Mouse (Mus musculus) lung, embryonic 14.5 days (tissue): ENCODE measurements around the gene Med13l. TPM values are rescaled to one million over a fixed set of nuclear protein-coding genes. Genes with fewer than 3 reads are reported as not detected.

Experiments used
- ATAC-seq: fragments of 200-750 bp; cut with Nextera tagmentation; 2 replicates; pipeline ENCODE4 v1.8.0; 2017; ENCODE audit warnings: mild to moderate bottlenecking, moderate TSS enrichment, moderate library complexity; ENCODE audit not compliant: insufficient read depth
- DNase-seq: peaks from one replicate; pipeline ENCODE4 v3.0.0-alpha.2; 2015
- H3K27ac ChIP-seq: fragments of 300-500 bp; sonication (generic); 2 replicates; pipeline ENCODE4 v1.5.1; 2014; ENCODE audit warnings: low read depth, mild to moderate bottlenecking, moderate library complexity
- H3K27me3 ChIP-seq: fragments of 300-500 bp; sonication (generic); 2 replicates; pipeline ENCODE4 v1.6.1; 2014; ENCODE audit warnings: low read length, control low read depth; ENCODE audit not compliant: insufficient read depth
- H3K36me3 ChIP-seq: fragments of 300-500 bp; sonication (generic); 2 replicates; pipeline ENCODE4 v1.6.1; 2014; ENCODE audit warnings: control low read depth; ENCODE audit not compliant: insufficient read depth
- H3K4me1 ChIP-seq: fragments of 300-500 bp; sonication (generic); 2 replicates; pipeline ENCODE4 v1.6.1; 2014; ENCODE audit warnings: antibody characterized with exemption, control low read depth; ENCODE audit not compliant: insufficient read depth
- H3K4me2 ChIP-seq: fragments of 300-500 bp; sonication (generic); 2 replicates; pipeline ENCODE4 v1.6.1; 2014; ENCODE audit warnings: mild to moderate bottlenecking
- H3K4me3 ChIP-seq: fragments of 300-500 bp; sonication (generic); 2 replicates; pipeline ENCODE4 v1.5.1; 2014; ENCODE audit warnings: low read depth, low read length
- H3K9ac ChIP-seq: fragments of 300-500 bp; sonication (generic); 2 replicates; pipeline ENCODE4 v1.6.1; 2014
- H3K9me3 ChIP-seq: fragments of 300-500 bp; sonication (generic); 2 replicates; pipeline ENCODE4 v1.6.1; 2016; ENCODE audit warnings: low read depth, low read length, control low read depth
- CTCF ChIP-seq: IDR thresholded peaks from 2 replicates; pipeline ENCODE4 v1.5.1; 2016; ENCODE audit warnings: antibody characterized with exemption, low read depth
- WGBS: fragments of 180-500 bp; shearing (Covaris S2); extraction: QIAGEN DNeasy Blood & Tissue Kit; methylation state at CpG from one replicate; pipeline ENCODE4 v1.1.7; 2014; 5-methylcytosine and 5-hydroxymethylcytosine counted together
- polyA plus RNA-seq: library from polyadenylated mRNA; unstranded; fragments of >200 nt; fragmentation: Nextera tagmentation; extraction: Ambion mirVana; gene quantifications from 2 replicates; pipeline ENCODE4 v1.2.1, GENCODE M21; 2014

Gene Med13l
- polyA plus RNA-seq, 1 experiment from 2014 or later: 14.1 TPM

GRCm38 (mm10) chr5:118516066-118516465 lies 44.4 kb upstream of the Med13l start:
- no peak overlapping the region for H3K4me3 ChIP-seq
- H3K9ac ChIP-seq: no peak overlapping the region
- TF ChIP-seq CTCF: no peak
- DNase-seq (peak; percentile 35), ATAC-seq (no peak)
- H3K27me3 ChIP-seq: no peaks in the 10 kb centered on the region
- whole genome bisulfite sequencing: 69% methylated on average over 6 of the region's 6 CpGs
- H3K4me1 ChIP-seq: peaks cover 27% of the 10 kb centered on the region
- peak overlapping the region; percentile 44; the same call in 1 of the 2 replicates for H3K27ac ChIP-seq
- no peak overlapping the region; the same call in 1 of the 2 replicates for H3K4me2 ChIP-seq
- H3K9me3 ChIP-seq: no peaks in the 10 kb centered on the region
- H3K36me3 ChIP-seq: no peaks in the 10 kb centered on the region

GRCm38 (mm10) chr5:118516470-118516869 lies 44.0 kb upstream of the Med13l start:
- H3K9me3 ChIP-seq: no peaks in the 10 kb centered on the region
- no peaks in the 10 kb centered on the region for H3K27me3 ChIP-seq
- no peak overlapping the region for H3K9ac ChIP-seq
- ATAC-seq: no peak
- H3K36me3 ChIP-seq: no peaks in the 10 kb centered on the region
- DNase-seq: peak; percentile 26
- no peak overlapping the region for H3K27ac ChIP-seq
- no peak overlapping the region for H3K4me2 ChIP-seq
- no peak for TF ChIP-seq CTCF
- H3K4me3 ChIP-seq: no peak overlapping the region
- WGBS: 44% methylated on average over 6 of the region's 6 CpGs
- H3K4me1 ChIP-seq: peaks cover 27% of the 10 kb centered on the region

- no peak for ATAC-seq
These were observed 40.0 kb upstream of the Med13l start for GRCm38 (mm10) chr5:118520457-118520856.

GRCm38 (mm10) chr5:118524400-118524799 lies 36.1 kb upstream of the Med13l start:
- H3K4me1 ChIP-seq: no peaks in the 10 kb centered on the region
- H3K9me3 ChIP-seq: no peaks in the 10 kb centered on the region
- 65% methylated on average over 7 of the region's 7 CpGs for WGBS
- H3K27ac ChIP-seq: no peak overlapping the region
- H3K4me2 ChIP-seq: no peak overlapping the region
- TF ChIP-seq CTCF: no peak
- H3K9ac ChIP-seq: no peak overlapping the region
- H3K36me3 ChIP-seq: no peaks in the 10 kb centered on the region
- DNase-seq (no peak), ATAC-seq (no peak)
- peaks cover 3% of the 10 kb centered on the region; the same call in 1 of the 2 replicates for H3K27me3 ChIP-seq
- H3K4me3 ChIP-seq: no peak overlapping the region

More at GRCm38 (mm10) chr5:118520457-118520856, 40.0 kb upstream of the Med13l start:
- H3K27ac ChIP-seq: no peak overlapping the region
- no peaks in the 10 kb centered on the region for H3K9me3 ChIP-seq
- H3K36me3 ChIP-seq: no peaks in the 10 kb centered on the region
- H3K9ac ChIP-seq: no peak overlapping the region
- no peak overlapping the region for H3K4me2 ChIP-seq
- WGBS: 68% methylated on average over 3 of the region's 3 CpGs
- DNase-seq: no peak
- H3K27me3 ChIP-seq: peaks cover 3% of the 10 kb centered on the region; the same call in 1 of the 2 replicates
- H3K4me1 ChIP-seq: peaks cover 12% of the 10 kb centered on the region
- H3K4me3 ChIP-seq: no peak overlapping the region
- TF ChIP-seq CTCF: no peak

- Histone ChIP-seq H3K4me3 (no peak overlapping the region), H3K27ac (no peak overlapping the region), H3K9ac (no peak overlapping the region), H3K27me3 (peaks cover 3% of the 10 kb centered on the region; the same call in 1 of the 2 replicates), H3K4me2 (no peak overlapping the region), H3K4me1 (no peaks in the 10 kb centered on the region), H3K36me3 (no peaks in the 10 kb centered on the region), H3K9me3 (no peaks in the 10 kb centered on the region)
- TF ChIP-seq CTCF: no peak
- ATAC-seq: no peak
- no peak for DNase-seq
- 72% methylated on average over 6 of the region's 6 CpGs for WGBS
These were observed 34.8 kb upstream of the Med13l start for GRCm38 (mm10) chr5:118525634-118526033.

- WGBS: 71% methylated on average over 13 of the region's 13 CpGs
- no peak for ATAC-seq
- no peak overlapping the region for H3K9ac ChIP-seq
- no peaks in the 10 kb centered on the region for H3K9me3 ChIP-seq
- no peaks in the 10 kb centered on the region for H3K36me3 ChIP-seq
- H3K4me1 ChIP-seq: no peaks in the 10 kb centered on the region
- no peak for DNase-seq
- H3K4me2 ChIP-seq: no peak overlapping the region
- no peak overlapping the region for H3K27ac ChIP-seq
- no peak for TF ChIP-seq CTCF
- H3K27me3 ChIP-seq: peaks cover 3% of the 10 kb centered on the region; the same call in 1 of the 2 replicates
- H3K4me3 ChIP-seq: no peak overlapping the region
These were observed 34.0 kb upstream of the Med13l start for GRCm38 (mm10) chr5:118526504-118526903.

GRCm38 (mm10) chr5:118529241-118529640 lies 31.2 kb upstream of the Med13l start:
- Histone ChIP-seq H3K9ac (no peak overlapping the region), H3K27me3 (peaks cover 3% of the 10 kb centered on the region; the same call in 1 of the 2 replicates), H3K9me3 (no peaks in the 10 kb centered on the region), H3K27ac (no peak overlapping the region), H3K4me2 (no peak overlapping the region), H3K4me1 (no peaks in the 10 kb centered on the region), H3K4me3 (no peak overlapping the region), H3K36me3 (no peaks in the 10 kb centered on the region)
- ATAC-seq: no peak
- peak; percentile 14 for DNase-seq
- WGBS: 39% methylated on average over 7 of the region's 7 CpGs
- TF ChIP-seq CTCF: no peak

- Histone ChIP-seq H3K9ac (no peak overlapping the region), H3K36me3 (no peaks in the 10 kb centered on the region), H3K27ac (no peak overlapping the region), H3K27me3 (no peaks in the 10 kb centered on the region; the same call in 1 of the 2 replicates), H3K4me3 (no peak overlapping the region), H3K4me1 (no peaks in the 10 kb centered on the region), H3K4me2 (no peak overlapping the region), H3K9me3 (no peaks in the 10 kb centered on the region)
- 20% methylated on average over 13 of the region's 13 CpGs for WGBS
- ATAC-seq (no peak), DNase-seq (no peak)
- TF ChIP-seq CTCF: no peak
These were observed 28.4 kb upstream of the Med13l start for GRCm38 (mm10) chr5:118532125-118532524.
